Mouse (Mus musculus) ovary, postnatal 14 days (tissue): Measurements from ENCODE around the gene Nfat5.

Source experiments
- DNase-seq: peaks from one replicate; pipeline ENCODE4 v3.0.0; 2022; ENCODE audit warnings: low spot score

The Nfat5 gene

DNA sequence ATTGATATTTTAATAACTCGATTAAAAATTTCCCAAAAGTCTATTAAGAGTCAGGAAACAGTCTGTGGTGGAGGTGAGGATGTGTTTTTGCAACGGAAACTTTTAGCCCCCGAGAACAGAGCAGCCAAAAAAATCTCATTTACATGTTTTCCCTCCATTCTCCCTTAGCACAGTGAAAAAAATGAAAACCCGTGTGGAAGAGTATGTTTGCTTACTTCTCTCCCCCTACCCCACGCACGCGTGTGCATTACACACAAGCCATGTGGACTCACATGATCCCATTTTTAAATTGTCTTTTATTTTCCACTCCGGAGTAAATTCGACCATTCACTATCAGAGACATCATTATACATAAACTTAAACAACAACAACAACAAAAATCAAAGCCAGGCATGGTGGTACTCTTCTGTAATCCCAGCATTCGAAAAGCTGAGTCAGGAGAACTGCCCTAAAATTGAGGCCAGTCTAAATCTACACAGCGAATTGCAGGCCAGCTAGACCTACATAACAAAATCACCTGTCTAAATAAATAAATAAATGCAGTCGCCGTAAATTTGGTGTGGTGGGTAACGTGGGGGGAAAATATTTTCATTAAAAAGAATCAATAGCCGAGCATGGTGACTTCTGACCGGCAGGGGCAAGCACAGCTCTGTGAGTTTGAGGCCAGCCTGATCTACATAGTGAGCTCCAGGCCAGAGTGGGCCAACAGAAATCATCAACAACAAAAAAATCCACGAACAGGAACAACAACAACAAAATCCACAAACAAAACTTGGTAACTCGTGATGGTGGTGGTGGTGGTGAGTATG lies 947 bp upstream of the Nfat5 start:
- no peak for DNase-seq

DNA sequence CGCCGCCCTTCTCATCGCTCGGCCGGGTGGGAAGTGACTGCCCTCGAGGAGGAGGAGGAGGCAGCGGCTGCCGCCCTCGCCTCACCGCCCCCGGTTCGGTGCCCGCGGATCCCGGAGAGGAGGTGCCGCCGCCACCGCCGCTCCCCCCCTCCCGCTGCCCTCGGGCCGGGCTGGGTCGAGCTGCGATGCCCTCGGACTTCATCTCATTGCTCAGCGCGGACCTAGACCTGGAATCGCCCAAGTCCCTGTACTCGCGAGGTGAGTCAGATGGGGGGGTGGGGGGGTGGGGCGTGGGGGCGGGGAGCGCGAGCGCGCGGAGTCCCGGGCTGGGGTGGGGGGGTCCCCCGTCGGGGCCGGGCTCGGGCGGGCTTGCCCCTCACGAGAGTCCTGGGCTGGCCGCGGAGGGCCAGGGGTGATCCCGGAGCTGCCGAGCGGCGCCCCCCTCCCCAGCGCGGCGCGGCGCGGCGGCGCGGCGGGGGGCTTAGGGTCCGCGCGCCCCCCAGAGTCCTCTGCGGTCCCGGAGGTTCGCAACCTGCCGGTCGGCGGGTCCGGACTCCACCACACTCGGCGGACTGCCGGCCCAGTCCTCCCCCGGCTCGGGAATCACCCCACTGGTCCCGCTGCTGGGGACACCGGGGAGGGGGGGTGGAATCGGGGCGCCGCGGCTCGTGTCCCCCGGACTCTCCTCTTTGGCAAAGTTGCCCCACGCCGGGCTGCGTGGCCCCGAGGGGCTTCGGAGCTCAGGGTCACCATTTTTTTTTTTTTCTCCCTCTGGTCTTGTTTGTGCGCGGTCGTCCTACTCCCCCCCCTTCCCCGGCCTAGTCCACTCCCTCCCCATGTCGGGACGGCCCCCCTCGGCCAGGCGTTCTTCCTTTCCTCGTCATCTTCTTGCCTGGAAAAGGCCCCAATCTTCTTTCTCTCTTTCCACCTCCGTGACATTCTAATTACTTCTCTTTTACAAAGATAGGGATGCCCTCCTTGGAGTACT lies 665 bp downstream of the Nfat5 start:
- peak; percentile 29 for DNase-seq

DNA sequence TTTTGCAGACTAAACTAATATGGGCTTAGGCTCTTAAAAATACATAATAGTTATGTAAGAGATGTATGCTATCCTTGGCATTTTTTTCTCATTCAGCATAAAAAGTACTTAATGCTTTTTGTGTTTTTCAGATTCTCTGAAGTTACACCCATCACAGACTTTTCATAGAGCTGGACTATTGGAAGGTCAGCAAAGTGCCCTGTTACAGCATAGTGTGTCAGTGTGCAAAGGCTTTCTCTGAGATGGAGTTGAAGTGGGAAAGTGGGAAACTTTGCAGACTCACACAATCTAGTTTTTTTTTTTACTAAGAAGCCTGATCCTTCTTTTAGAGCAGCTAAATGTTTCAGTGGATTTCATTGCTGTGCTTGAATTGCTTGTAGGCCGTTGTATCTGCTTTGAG lies 2.2 kb downstream of the Nfat5 start:
- no peak for DNase-seq

DNA sequence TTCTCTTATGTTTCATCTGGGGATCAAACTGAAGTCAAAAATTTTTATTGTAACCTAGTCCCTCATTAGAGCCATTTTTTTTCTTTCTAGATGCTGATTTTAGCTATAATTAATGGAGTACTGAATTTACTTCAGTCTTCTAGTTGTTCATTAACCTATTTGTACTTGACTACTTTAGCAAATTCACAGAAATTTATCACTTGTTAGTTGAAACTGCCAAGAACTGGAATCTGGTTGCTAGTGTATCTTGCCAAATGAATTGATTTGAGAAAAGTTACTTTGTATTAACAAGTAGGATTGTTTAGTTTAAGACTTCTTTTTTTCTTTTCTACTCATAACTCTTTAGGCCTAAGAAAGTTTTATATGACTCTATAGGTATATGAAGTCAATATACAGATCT lies 18.6 kb downstream of the Nfat5 start:
- DNase-seq = no peak

DNA sequence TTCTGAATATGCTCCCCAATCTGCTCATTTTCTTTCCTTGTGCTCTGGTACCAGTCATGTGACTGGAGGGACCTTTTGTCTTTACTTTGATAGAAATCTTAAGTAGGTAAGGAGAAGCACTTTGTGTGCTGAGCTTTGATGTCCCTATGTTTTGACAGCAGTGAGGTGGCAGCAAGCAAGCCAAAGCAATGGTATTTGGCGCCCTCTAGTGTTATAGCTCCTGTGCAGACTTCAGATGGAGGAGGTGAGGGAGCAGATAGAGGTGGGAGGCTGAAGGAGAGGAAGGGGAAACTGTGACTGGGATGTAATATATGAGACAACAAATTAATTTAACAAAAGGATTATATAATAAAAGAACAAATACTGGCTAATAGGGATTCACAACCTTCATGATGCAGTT lies 30.9 kb downstream of the Nfat5 start:
- peak; percentile 76 for DNase-seq

DNA sequence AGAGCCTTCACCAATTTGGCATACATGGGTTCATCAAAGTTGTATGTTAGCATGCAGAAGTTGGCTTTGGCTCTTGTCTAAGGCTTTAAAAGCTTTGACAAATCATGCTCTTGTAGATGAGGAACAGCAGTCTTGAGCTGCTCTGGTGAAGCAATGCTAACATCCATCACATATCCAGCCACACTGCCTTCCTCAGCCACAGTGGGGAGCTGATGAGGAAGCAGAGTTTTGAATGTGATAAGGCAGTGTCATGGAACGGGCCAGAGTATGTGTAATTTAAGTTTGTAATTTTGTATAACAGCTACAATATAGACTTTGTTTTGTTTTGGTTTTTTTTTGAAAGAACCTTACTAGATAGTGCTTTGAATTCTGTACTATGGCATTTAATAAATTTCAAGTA lies 36.3 kb downstream of the Nfat5 start:
- DNase-seq = no peak

DNA sequence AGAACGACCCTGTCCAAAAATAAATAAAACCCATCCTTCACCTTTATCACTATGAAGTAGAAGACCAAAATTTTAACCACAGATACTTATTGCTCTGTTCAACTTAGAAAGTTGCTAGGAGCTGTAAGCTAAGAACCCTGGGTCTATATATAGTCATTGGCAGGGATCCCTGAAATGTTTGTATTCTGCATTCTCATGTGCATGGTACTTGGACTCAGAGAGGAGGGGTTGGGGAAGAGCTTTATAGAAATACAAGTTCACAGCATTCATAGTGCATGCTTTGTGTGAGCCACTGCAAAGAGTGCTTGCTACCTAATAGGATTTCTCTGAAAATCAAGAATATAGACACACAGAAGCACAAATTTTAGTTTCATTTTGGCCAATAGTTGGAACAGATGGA lies 43.2 kb downstream of the Nfat5 start:
- no peak for DNase-seq

DNA sequence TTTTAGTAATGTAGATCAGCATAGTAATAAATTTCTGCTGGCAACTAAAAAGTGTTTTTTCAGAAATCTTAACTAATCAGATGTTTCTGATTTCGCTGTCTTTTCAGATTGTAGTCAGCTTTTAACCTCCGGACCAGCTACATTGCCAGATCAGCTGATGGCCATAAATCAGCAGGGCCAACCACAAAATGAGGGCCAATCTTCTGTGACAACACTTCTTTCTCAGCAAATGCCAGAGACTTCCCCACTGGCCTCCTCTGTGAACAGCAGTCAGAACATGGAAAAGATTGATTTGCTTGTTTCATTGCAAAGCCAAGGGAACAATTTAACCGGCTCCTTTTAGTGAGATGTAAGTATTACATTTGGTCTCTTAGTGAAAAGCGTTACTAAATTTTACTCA lies 77.0 kb downstream of the Nfat5 start:
- DNase-seq = no peak

DNA sequence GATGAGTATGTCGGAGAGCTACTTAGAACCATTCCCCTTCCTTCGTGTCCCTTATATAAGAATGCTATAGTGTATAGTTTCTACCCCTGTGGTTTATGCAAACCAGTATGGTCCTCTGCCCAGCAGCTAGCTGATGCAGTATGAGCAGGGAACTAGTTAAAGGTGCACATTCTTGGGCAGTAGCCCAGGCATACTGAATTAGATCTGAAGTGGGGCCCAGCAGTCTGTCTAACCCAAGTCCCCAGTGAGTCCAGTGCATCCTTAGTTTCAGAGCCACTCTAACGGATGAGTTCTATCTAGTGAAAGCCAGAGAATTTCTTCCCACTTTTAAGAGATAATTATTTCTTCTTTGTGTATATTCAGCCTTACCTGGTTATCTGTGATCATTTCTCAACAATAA lies 84.1 kb downstream of the Nfat5 start:
- DNase-seq = no peak

DNA sequence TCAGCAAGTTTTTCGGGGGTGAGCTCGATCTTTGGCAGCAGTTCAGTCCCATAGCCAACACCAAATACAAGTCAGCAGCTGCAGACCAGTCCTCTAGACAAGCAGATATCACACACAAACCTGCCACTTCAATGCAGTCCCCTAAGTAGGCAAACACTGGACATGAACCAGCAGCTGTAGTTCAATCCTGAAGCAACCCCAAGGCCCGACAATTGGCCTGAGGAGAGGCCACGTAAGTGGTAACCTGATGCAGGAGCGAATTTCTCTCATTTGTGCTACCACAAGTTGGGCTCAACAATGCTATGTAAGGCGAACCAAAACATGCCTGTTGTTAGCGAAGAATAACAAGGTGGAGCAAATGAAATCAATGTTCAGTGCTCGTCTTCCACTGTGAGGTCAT lies 87.5 kb downstream of the Nfat5 start:
- no peak for DNase-seq

DNA sequence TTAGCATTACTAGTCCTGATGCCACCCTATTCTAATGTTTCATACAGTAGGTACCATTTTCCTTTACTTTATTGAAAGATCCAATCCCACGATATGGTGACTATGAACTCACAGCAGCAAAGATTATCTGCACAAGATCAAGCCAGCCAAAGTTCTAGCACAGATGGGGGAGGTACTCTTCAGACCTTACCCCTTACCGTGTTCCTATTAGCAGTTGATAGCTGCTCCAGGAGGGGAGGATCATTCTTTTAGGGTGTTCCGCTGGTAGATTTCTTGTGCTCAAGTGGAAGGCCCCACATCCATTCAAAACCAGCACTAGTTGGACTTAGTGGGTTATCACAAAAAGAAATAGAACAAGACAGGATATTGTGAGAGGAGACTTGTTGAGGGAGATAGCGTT lies 88.4 kb downstream of the Nfat5 start:
- no peak for DNase-seq

DNA sequence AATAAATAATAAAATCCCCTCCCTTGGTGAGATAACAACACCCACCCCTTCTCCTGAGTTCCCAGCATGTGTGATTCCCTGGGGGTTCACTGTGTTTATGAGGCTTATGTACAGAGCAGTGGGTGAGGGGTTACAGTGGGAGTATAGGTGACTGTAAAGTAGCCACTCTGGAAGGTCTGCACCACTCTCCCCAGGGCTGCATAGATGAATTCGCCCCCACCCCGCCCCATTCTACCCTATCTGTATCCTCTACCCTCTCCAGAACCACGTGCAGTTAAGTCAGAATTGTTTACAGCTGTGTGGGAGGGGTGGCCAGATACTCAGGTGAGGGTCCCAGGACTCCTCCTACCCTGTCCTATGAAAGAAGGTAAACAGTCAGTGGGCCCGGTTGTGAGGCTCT lies 89.6 kb downstream of the Nfat5 start:
- DNase-seq = no peak

DNA sequence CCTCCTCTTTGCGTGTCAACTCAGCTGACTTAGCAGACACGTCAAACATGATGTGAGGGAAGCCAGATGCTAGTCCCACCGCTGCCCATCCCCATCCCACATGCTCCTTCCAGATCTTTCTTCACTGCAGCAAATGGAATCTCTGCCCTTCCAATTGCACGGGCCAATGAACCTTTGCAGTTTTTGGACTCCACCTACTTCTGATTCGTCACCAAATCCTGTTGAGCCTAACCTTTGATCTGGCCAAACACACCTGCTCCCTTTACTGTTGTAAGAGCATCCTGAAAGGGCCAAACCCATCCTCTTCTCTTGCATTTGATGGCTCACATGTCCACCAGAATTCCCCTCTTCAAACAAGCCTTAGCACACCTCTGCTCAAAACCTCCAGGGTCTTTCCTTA lies 91.4 kb downstream of the Nfat5 start:
- no peak for DNase-seq

DNA sequence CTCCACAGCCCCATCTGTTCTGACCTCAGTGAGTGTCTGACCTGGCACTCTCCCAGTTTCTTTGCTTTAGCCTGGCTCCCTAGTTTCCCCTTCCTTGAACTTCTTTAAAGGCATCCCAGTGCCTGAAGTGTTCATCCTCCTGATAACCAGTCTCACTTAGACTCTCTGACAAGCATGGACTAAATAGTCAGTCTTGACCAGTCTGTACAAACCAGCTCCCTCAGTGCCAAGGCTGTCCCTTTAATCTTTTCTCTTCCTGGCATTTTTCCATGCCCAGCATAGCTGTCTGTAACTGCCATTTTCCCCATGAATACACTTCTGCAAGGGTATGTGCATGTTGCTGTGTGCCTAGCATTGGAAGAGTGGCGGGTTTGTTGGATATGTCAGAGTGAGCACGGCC lies 91.8 kb downstream of the Nfat5 start:
- DNase-seq = no peak

DNA sequence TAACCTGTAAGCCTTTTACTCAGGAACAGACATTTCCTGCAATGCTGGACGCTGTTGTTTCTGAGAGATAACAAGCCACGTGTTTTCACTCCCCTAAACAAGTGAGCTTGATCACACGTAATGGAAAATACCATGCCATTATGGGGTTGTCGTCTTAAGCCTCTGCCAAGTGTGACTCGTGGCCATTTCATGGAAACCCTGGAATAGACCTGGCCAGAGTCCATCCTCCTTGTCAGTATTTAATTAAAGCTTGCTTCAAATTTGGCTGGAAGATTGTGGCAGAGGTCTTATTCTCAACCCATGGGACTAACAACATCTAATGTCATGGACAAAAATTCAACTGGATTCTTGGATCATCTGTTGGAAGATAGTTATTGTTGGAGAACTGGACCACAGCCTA lies 92.9 kb downstream of the Nfat5 start:
- DNase-seq = no peak

DNA sequence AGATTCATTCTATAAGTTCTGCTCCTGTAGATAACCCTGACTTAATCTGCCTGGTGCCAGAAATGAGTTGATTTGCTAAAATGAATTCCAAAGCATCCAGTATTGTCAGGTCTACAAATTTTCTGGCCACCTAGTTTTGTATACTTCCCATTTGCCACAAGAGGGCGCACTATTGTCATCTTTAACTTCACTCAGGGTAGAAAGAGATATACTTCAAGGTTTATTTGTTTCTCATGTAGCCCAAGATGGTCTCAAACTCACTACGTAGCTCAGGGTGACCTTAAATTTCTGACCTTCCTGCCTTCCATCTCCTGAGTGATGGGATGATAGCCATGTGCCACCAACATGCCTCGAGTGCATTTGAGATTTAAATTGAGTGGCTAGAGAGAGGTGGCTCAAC lies 93.4 kb downstream of the Nfat5 start:
- no peak for DNase-seq

DNA sequence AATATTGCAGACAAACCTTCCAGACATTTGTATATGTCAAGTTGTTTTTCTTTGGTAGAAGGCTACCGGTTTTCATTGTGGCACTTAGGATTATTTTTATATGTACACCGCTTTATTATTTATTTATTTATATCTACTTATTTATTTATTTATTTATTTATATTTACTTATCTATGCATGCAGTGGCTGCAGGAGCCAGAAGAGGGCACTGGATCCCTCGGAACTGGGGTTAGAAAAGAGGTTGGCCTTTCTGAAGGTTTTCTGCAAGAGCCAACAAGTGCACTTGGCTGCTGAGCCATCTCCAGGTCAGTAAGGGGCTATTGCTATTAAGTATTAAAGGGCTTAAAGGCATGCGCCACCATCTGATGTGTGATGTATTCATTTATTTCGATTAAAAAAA lies 94.6 kb downstream of the Nfat5 start:
- no peak for DNase-seq

DNA sequence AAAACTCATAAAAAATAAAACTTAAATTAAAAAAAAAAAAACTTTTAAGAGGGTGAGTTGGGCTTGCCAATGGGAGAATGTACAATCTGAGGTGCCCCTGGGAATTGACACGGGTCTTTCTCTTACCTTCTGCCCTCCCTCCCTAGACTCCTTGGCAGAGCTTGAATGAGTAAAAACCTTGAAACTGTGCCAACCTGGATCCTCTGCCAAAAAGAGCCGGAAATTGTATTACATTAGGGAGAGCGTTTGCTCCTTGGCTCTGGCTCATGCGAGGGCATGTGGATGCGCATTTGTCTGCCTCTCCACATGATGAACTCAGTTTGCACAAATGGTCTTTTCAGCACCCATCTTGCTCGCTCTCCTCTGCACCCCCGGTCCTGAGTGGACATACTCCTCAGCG lies 96.3 kb downstream of the Nfat5 start:
- DNase-seq = peak; percentile 82

DNA sequence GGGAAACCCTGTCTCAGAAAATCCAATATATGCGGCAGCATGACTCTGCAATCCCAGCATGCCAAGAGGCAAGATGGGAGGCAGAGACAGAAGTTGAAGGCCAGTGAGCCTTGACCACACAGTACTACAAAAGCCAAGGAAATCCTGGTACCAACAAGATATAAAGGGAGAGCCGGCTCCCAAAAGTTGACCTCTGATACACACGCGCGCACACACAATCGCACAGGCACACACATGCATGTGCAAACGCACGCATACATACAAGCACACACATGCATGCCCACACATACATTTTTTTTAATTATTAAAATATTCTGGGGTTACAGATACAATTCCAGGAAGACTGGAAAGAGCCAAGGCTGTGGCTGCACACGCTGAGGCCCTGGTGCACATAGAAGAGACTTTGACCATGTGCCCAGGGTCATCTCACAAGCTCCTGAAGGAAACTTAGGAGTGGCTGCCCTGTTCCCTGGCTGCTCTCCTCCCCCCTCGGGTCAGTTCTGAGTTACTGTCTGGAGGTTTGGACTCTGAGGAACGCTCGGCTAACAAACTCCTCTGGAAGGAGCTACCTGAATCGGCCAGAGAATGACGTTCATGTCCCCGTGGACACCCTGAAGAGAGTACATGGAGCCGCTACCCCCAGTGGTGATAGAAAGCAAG lies 97.3 kb downstream of the Nfat5 start:
- DNase-seq = no peak

DNA sequence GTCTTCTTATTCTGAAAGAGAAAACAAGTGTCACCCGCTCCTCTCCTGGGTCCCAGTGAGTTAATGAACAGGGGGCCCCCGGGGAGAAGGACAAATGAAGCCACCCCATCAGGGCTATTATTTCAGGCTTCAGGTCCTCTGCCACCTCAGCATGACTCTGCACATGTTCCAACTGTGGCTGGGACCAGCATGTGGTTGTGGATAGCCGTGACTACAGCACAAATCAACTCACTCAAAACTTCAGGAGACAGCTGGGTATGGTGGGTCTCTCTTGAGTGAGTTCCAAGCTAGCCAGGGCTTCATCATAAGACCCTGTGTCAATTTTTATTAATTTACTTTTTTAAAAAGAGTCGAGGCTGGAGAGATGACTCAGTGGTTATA lies 97.9 kb downstream of the Nfat5 start:
- no peak for DNase-seq

DNA sequence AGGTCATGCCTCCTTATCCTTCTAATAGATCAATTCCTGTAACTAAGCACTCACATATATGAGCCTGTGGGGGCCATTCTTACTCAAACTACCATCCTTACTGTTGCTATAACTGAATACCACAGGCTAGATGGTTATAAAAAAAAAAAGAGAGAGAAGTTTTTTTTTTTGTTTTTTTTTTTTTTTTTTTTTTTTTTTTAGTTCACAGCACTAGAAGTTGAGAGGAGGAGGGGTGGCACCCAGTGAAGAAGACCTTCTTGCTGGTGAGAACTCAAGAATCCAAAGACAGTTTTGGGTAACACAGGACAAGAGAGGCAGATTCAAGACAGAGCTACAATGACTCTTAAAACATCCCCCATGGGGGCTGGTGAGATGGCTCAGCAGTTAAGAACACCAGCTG lies 102.1 kb downstream of the Nfat5 start:
- no peak for DNase-seq

DNA sequence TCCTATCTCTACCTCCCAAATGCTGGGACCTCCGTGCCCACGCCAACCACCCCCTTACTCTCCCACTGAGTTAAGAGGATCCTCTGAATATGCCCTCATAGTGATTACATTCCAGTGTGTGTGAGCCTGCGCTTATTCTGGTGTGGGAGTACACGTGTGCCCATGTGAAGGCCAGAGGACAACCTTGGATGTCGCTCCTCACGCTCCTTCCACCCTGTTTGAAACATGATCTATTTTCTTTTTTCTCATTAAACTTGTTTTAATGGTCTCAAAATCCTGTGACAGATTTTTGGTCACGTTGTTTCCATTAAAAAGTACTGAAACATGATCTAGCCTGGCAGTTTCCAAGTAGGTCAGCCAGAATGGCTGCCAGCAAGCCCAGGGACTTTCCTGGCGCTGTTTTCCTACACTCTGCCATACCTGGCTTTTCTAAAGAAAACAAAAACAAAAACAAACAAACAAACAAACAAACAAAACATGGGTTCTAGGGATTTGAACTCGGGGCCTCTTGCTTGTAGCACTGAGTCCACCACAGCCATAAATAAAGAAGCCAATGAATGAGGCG lies 102.9 kb downstream of the Nfat5 start:
- no peak for DNase-seq

DNA sequence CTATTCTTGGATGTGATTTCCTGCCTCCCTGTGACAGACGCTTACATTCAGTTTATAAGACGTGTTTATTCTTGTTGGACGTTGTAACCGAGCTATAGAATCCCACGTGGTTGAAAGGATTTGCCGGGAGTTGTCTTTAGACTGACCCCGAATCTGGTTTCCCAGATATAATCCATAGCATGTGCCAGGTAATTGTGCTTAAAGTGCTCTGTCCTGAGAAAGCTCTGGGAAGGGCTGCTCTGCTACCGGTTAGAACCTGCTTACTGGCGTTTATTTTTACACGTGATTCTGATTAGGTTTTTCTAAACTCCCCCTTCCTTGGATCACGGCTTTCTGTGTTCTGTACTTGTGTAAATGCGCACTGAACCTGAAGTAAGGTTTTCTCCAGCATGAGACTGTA lies 104.4 kb downstream of the Nfat5 start:
- no peak for DNase-seq
